Mouse (Mus musculus) stomach, embryonic 15.5 days (tissue): ENCODE results near the gene Arhgef16. TPM values are rescaled to one million over a fixed set of nuclear protein-coding genes. Genes with fewer than 3 reads are reported as not detected.

Experiments used
- ATAC-seq: fragments of 200-750 bp; cut with Nextera tagmentation; 2 replicates; pipeline ENCODE4 v1.8.0; 2017; ENCODE audit warnings: low read depth, moderate number of reproducible peaks, moderate TSS enrichment; ENCODE audit not compliant: insufficient read depth, low FRiP score
- H3K27ac ChIP-seq: fragments of 300-500 bp; sonication (generic); 2 replicates; pipeline ENCODE4 v1.5.1; 2015; ENCODE audit warnings: mild to moderate bottlenecking, inconsistent platforms
- H3K27me3 ChIP-seq: fragments of 300-500 bp; sonication (generic); replicated peaks from 2 replicates; pipeline ENCODE4 v1.6.1; 2015; ENCODE audit warnings: inconsistent platforms
- H3K36me3 ChIP-seq: fragments of 300-500 bp; sonication (generic); 2 replicates; pipeline ENCODE4 v1.6.1; 2015; ENCODE audit warnings: inconsistent platforms
- H3K4me1 ChIP-seq: fragments of 300-500 bp; sonication (generic); 2 replicates; pipeline ENCODE4 v1.6.1; 2015; ENCODE audit warnings: inconsistent platforms
- H3K4me2 ChIP-seq: fragments of 300-500 bp; sonication (generic); 2 replicates; pipeline ENCODE4 v1.6.1; 2015; ENCODE audit warnings: mild to moderate bottlenecking, inconsistent platforms
- H3K4me3 ChIP-seq: fragments of 300-500 bp; sonication (generic); replicated peaks from 2 replicates; pipeline ENCODE4 v1.5.1; 2015; ENCODE audit warnings: inconsistent platforms
- H3K9ac ChIP-seq: fragments of 300-500 bp; sonication (generic); 2 replicates; pipeline ENCODE4 v1.6.1; 2015; ENCODE audit warnings: inconsistent platforms
- H3K9me3 ChIP-seq: fragments of 300-500 bp; sonication (generic); 2 replicates; pipeline ENCODE4 v1.6.1; 2016; ENCODE audit warnings: inconsistent platforms
- WGBS: fragments of 180-500 bp; shearing (Covaris S2); methylation state at CpG from one replicate; pipeline ENCODE4 v1.1.7; 2015; 5-methylcytosine and 5-hydroxymethylcytosine counted together
- polyA plus RNA-seq: library from polyadenylated mRNA; unstranded; fragments of >200 nt; fragmentation: Nextera tagmentation; extraction: Ambion mirVana; gene quantifications from 2 replicates; pipeline ENCODE4 v1.2.1, GENCODE M21; 2015

Gene Arhgef16
- polyA plus RNA-seq, 1 experiment from 2014 or later, result 35.9 TPM

GRCm38 (mm10) chr4:154325410-154325809 lies 23.9 kb upstream of the Arhgef16 start:
- Histone ChIP-seq H3K9me3 (no peaks in the 10 kb centered on the region), H3K27me3 (no peaks in the 10 kb centered on the region), H3K27ac (no peak overlapping the region), H3K4me3 (no peak overlapping the region), H3K36me3 (no peaks in the 10 kb centered on the region), H3K4me2 (no peak overlapping the region), H3K9ac (no peak overlapping the region), H3K4me1 (peaks cover 4% of the 10 kb centered on the region; the same call in 1 of the 2 replicates)
- ATAC-seq, result no peak
- WGBS, result 63% methylated on average over 4 of the region's 4 CpGs

GRCm38 (mm10) chr4:154313622-154313967 lies 12.1 kb upstream of the Arhgef16 start:
- Histone ChIP-seq H3K9ac (no peak overlapping the region), H3K27ac (no peak overlapping the region), H3K4me2 (no peak overlapping the region), H3K4me3 (no peak overlapping the region), H3K4me1 (0 out of 2 replicates have a peak, but pooled peaks cover 3% of the 10 kb centered on the region), H3K27me3 (no peaks in the 10 kb centered on the region), H3K36me3 (no peaks in the 10 kb centered on the region), H3K9me3 (no peaks in the 10 kb centered on the region)
- ATAC-seq, result no peak
- WGBS, result 74% methylated on average over 11 of the region's 11 CpGs

DNA sequence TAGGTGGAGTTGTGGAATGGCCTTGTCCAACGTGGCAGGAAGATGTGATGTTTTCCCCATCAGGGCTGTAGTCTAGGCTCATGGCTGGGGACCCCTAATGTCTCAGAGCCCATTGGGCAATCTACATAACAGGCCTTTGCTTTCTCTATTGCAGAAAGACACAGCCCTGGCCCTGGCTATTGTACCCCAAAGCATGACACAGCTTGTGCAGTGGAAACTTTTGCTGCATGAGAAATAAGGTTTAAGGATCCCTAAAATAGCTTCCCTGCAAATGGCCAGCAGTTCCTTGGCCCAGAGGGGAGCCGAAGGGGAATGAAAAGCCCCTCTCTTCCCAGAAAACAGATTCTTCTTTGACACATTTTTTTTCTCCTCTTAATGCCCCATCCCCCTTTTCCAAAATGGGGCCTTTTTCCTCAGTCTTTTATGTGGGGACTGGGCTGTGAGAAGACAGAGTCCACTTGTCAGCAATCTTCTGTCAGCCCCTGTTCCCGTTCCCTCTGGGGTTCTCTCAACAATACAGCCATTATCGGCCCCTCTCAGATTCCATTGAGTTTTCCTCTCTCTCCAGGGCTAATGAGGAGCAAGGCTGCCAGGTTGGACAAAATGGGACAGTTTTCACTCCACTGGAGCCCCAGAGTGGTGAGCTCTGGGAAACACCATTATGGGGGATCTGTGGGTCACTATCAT lies 11.6 kb upstream of the Arhgef16 start:
- Histone ChIP-seq H3K36me3 (no peaks in the 10 kb centered on the region), H3K27ac (no peak overlapping the region), H3K9ac (no peak overlapping the region), H3K4me3 (no peak overlapping the region), H3K9me3 (no peaks in the 10 kb centered on the region), H3K27me3 (no peaks in the 10 kb centered on the region), H3K4me2 (no peak overlapping the region), H3K4me1 (0 out of 2 replicates have a peak, but pooled peaks cover 3% of the 10 kb centered on the region)
- WGBS, result 56% methylated on average over 4 of the region's 4 CpGs
- no peak for ATAC-seq

GRCm38 (mm10) chr4:154312143-154312812 lies 10.8 kb upstream of the Arhgef16 start:
- Histone ChIP-seq H3K4me1 (0 out of 2 replicates have a peak, but pooled peaks cover 3% of the 10 kb centered on the region), H3K4me2 (no peak overlapping the region), H3K4me3 (no peak overlapping the region), H3K9ac (no peak overlapping the region), H3K27me3 (no peaks in the 10 kb centered on the region), H3K36me3 (no peaks in the 10 kb centered on the region), H3K9me3 (no peaks in the 10 kb centered on the region), H3K27ac (no peak overlapping the region)
- WGBS, result 86% methylated on average over 2 of the region's 2 CpGs
- ATAC-seq, result no peak

DNA sequence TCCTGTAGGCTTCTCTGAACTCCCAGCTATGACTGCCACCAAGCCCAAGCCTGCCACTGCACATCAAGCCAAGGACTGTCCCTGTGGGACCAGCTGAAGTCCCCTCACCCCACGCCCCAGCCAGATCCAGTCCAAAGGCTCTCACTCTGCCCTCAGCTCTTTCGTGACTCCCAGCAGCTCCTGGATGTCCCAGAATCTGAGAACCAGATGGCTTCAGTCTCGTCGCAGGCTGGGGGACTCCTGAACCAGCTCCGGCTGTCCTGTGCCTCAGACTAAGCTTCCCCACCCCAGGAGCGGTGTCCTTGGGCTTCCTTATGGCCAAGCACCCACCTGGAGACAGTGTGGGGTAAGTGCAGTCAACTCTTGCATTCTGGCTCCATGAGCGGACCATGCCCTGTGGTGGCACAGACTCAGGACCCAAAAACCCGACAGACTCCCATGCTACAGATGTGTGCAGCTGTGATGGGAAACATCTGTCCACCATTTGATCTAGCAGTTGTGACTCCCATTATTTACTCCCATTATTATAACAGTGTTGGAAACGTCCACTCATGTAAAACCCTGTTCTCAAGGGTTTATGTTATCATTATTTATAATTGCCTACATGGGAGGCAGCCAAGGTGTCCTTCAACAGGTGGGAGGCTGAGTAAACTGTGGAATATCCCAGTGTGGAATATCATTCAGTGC lies 9.2 kb upstream of the Arhgef16 start:
- ATAC-seq, result no peak
- no peaks in the 10 kb centered on the region for H3K27me3 ChIP-seq
- no peaks in the 10 kb centered on the region for H3K9me3 ChIP-seq
- 53% methylated on average over 9 of the region's 9 CpGs for WGBS
- no peak overlapping the region for H3K4me3 ChIP-seq
- H3K4me2 ChIP-seq, result no peak overlapping the region
- H3K36me3 ChIP-seq, result no peaks in the 10 kb centered on the region
- no peak overlapping the region for H3K27ac ChIP-seq
- H3K9ac ChIP-seq, result no peak overlapping the region
- H3K4me1 ChIP-seq, result 0 out of 2 replicates have a peak, but pooled peaks cover 3% of the 10 kb centered on the region

- no peaks in the 10 kb centered on the region for H3K27me3 ChIP-seq
- 0 out of 2 replicates have a peak, but pooled peaks cover 3% of the 10 kb centered on the region for H3K4me1 ChIP-seq
- no peak overlapping the region for H3K27ac ChIP-seq
- no peak overlapping the region for H3K4me2 ChIP-seq
- no peak for ATAC-seq
- no peaks in the 10 kb centered on the region for H3K36me3 ChIP-seq
- no peak overlapping the region for H3K9ac ChIP-seq
- 79% methylated on average over 2 of the region's 2 CpGs for WGBS
- no peaks in the 10 kb centered on the region for H3K9me3 ChIP-seq
- no peak overlapping the region for H3K4me3 ChIP-seq
These were observed 7.7 kb upstream of the Arhgef16 start for GRCm38 (mm10) chr4:154309131-154309530.

DNA sequence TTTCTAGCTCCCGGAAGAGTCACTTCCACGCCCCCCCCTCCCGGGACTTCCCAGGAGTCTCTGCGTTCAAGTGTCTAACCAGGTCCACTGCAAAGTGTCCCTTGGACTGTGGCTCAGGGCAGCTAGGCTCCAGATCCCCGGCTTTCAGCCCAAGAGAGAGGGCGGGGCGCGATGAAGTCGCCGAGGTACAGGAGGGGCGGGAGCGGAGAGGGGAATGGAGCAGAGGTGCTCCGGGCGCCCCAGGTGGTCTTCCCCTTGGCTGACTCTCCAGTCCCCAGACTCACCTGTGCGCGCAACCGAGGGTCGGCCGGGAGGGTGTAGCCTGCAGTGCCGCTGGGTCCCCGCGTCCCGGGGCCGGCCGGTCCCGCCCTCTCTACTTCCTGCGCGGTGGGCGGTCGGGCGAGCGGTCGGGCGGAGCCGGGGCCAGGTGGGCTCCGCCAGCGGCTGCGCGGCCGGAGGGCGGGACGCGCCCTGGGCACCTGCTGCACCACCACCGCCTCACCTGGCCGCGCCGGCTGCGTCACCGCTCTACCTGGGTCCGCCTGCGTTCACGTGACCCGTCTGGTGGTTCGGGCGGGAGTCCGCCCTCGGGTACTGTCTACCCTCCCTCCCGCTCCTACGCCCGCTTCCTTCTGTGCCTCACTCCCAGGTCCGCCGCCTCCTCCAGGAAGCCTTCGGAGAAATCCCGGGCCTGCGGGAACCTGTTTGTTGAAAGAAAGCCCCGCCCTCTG lies 1.8 kb downstream of the Arhgef16 start:
- Histone ChIP-seq H3K4me3 (peak overlapping the region; percentile 53), H3K36me3 (no peaks in the 10 kb centered on the region), H3K27me3 (no peaks in the 10 kb centered on the region), H3K4me2 (peak overlapping the region; percentile 76), H3K9ac (no peak overlapping the region), H3K9me3 (no peaks in the 10 kb centered on the region), H3K27ac (peak overlapping the region; percentile 84), H3K4me1 (peaks cover 10% of the 10 kb centered on the region; the same call in 1 of the 2 replicates)
- 1% methylated on average over 56 of the region's 66 CpGs for WGBS
- ATAC-seq, result peak; percentile 85

DNA sequence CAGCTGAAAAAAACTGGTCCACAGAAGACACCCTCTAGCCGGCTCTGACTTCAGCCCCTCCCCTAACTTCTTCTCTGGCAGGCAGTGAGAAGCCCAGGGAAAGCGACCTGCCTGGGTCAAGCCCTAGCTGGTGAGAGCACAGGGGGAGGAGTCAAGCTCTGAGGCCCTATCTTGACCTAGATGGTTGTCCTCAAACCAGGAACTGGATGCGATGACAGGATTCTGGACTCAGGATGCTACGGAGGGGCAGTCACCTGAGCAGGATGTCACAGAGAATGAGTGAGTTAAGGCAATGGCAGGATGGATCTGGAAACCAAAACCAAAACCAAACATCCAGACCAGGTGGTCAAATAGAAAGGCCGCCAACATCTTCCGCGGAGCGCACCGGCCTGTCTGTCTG lies 3.7 kb downstream of the Arhgef16 start:
- no peaks in the 10 kb centered on the region for H3K36me3 ChIP-seq
- H3K4me2 ChIP-seq, result peak overlapping the region; percentile 76
- H3K9ac ChIP-seq, result no peak overlapping the region
- peak overlapping the region; percentile 5; the same call in 1 of the 2 replicates for H3K4me3 ChIP-seq
- ATAC-seq, result 0 out of 2 replicates have a peak, but pooled peaks have one; percentile 3
- no peaks in the 10 kb centered on the region for H3K27me3 ChIP-seq
- H3K4me1 ChIP-seq, result peaks cover 25% of the 10 kb centered on the region
- peak overlapping the region; percentile 84 for H3K27ac ChIP-seq
- no peaks in the 10 kb centered on the region for H3K9me3 ChIP-seq
- WGBS, result 30% methylated on average over 9 of the region's 9 CpGs

- Histone ChIP-seq H3K36me3 (no peaks in the 10 kb centered on the region), H3K27me3 (no peaks in the 10 kb centered on the region), H3K4me2 (peak overlapping the region; percentile 23; the same call in 1 of the 2 replicates), H3K9ac (no peak overlapping the region), H3K27ac (peak overlapping the region; percentile 82), H3K9me3 (no peaks in the 10 kb centered on the region), H3K4me3 (no peak overlapping the region), H3K4me1 (peaks cover 25% of the 10 kb centered on the region)
- ATAC-seq, result peak; percentile 86
- 22% methylated on average over 8 of the region's 8 CpGs for WGBS
These were observed 7.2 kb downstream of the Arhgef16 start for GRCm38 (mm10) chr4:154294262-154294731.

DNA sequence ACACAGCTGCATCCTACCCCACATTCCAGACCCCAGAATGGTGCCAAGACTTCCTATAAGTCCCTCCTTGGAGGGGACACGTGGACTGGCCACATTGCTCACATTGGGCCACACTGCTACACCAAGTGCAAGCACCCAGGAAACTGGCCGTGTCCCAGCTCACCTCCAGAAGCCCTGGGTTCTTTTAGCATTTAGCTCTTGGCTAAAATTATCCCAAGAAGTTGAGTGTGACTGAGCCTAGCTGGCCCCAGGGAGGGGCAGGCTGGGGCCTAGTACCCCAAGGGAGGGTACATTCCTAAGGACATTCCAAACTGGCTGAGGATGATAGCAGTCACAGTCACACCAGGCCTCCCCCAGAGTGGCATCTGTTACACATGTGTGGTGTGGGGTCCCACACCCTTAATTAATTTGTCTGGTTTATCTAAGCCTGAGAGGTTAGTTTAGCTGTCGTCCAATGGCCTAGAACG lies 7.7 kb downstream of the Arhgef16 start:
- H3K4me1 ChIP-seq, result peaks cover 25% of the 10 kb centered on the region
- 37% methylated on average over 4 of the region's 4 CpGs for WGBS
- no peak overlapping the region for H3K9ac ChIP-seq
- no peaks in the 10 kb centered on the region for H3K27me3 ChIP-seq
- H3K9me3 ChIP-seq, result no peaks in the 10 kb centered on the region
- H3K4me2 ChIP-seq, result peak overlapping the region; percentile 23
- H3K36me3 ChIP-seq, result no peaks in the 10 kb centered on the region
- H3K4me3 ChIP-seq, result 0 out of 2 replicates have a peak overlapping the region, but pooled peaks have one; percentile 1
- H3K27ac ChIP-seq, result peak overlapping the region; percentile 82
- peak; percentile 40 for ATAC-seq

GRCm38 (mm10) chr4:154283671-154284070 lies 17.8 kb downstream of the Arhgef16 start:
- H3K9me3 ChIP-seq, result no peaks in the 10 kb centered on the region
- H3K4me1 ChIP-seq, result no peaks in the 10 kb centered on the region
- H3K9ac ChIP-seq, result no peak overlapping the region
- no peaks in the 10 kb centered on the region for H3K36me3 ChIP-seq
- no peak overlapping the region for H3K4me2 ChIP-seq
- H3K4me3 ChIP-seq, result no peak overlapping the region
- no peak for ATAC-seq
- H3K27me3 ChIP-seq, result no peaks in the 10 kb centered on the region
- H3K27ac ChIP-seq, result no peak overlapping the region
- WGBS, result 65% methylated on average over 7 of the region's 7 CpGs
